Mouse (Mus musculus) erythroblast, embryonic 14.5 days (primary cell): ENCODE data around the gene Adgrl2.

Experiments used
- GATA1 ChIP-seq: IDR thresholded peaks from 2 replicates; pipeline ENCODE4 v1.6.1; 2012; ENCODE audit warnings: low read length, inconsistent platforms, mixed read lengths
- TAL1 ChIP-seq: IDR thresholded peaks from 3 replicates; pipeline ENCODE4 v1.6.1; 2012; ENCODE audit warnings: low read length, inconsistent platforms, mixed read lengths

- no peak for TF ChIP-seq TAL1
- TF ChIP-seq GATA1, result no peak
Measured at GRCm38 (mm10) chr3:148920881-148921280, 69.5 kb downstream of the Adgrl2 start.
